Mouse (Mus musculus): ENCODE results near the gene Nop16.

GRCm38 (mm10) chr13:54605426-54605825 is 15.5 kb upstream of the Nop16 start:
- TF ChIP-seq CTCF (IDR thresholded peaks at IDR 0.05; ENCODE audit: extremely low read depth, insufficient read depth, low read length): no peak
- no peak for TF ChIP-seq POLR2A (IDR thresholded peaks at IDR 0.05; ENCODE audit: extremely low read depth, insufficient read depth, low read length)
